Mouse (Mus musculus): Measurements from ENCODE around the gene Ntm.

Ntm gene

DNA sequence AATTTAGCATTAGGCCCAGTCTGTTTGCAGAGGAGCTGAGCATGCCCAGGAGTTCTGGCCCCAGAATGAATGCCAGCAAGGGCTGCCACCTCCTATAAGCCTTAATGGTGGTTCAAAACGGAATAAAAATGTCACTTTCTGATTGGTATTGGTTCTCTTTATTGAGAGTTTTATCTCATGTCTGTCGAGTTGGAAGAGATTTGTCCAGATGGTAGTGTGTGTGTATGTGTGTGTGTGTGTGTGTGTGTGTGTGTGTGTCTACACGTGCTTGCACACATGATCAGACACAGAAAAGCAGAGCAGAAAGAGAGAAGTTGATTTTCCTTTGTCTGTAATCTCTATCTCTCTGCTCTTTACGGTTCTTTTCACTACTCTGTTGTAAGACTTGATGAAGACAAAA, 518.9 kb downstream of the Ntm start:
- DNase-seq, result no peak

DNA sequence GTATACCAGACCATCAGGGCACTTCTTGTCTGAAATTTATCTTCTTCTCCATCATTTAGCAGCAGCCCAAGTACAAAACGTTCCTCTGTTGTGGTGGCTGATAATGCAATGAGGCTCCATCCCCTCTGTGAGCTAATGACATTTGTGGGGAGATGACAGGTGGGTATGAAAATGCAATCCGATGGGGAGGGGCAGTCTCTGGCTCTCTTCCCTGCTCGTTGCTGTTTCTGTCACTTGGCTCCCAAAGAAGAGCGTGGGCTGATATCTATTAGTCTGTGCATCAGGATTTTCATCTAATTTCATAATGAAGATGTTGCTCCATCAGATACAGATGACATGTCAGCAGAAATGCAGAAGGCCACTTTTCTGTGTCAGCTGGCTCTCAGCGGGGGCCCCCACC, 523.5 kb downstream of the Ntm start:
- DNase-seq, result no peak

DNA sequence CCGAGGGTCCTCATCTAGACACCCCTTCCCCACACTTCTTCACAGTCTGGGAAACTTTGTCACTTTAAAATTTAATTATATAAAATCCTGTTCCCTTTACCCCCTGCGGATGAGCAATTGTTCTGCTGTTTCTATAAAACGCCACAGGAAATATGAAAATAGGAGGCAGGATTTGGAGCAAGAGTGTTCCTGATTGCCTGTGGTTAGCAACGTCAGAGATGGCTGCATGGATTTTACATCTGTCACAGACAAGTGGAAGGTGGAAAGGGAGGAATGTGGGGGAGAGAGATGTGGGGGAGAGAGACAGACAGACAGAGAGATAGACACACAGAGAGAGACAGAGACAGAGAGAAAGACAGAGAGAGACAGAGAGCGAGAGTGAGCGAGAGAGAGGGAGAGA, 528.3 kb downstream of the Ntm start:
- DNase-seq, result no peak

DNA sequence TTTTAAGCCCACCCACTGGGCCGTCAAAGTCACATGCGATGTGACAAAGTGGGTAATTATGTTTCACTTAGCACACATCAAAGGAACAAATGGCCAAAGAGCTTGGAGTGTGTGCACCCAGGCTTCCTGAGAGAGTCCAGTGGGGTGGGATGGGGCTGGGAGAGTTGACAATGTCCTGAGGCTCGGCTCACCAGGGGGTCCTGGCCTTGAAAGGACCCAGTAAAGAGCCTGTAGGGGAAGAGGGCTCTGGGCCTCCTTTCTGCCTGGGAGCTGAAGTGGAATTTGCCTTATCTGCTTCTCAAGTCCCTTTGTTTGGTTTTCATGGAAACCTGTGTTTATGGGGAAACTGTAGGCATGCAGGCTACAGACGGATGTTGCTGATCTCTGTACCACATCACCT, 529.0 kb downstream of the Ntm start:
- no peak for DNase-seq

DNA sequence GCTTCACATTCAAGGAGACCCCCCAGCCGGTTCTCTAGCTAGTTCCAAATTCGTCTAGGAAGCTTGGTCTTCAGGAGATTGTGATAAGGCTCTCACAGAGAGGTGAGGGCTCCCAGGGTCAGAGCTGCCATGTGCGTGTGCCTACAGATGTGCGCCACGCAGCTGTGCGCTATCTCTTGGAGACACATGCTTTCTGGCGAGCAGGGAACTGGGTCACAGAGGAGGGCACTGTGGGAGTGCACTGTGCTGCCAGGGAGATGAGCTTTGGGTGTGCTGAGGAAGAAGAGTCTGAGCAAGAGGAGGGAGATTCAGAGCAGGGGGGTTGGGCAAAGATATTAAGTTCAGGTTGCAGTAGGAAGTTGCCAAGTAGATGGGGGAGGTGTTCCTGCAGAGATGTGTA, 529.8 kb downstream of the Ntm start:
- DNase-seq, result no peak

DNA sequence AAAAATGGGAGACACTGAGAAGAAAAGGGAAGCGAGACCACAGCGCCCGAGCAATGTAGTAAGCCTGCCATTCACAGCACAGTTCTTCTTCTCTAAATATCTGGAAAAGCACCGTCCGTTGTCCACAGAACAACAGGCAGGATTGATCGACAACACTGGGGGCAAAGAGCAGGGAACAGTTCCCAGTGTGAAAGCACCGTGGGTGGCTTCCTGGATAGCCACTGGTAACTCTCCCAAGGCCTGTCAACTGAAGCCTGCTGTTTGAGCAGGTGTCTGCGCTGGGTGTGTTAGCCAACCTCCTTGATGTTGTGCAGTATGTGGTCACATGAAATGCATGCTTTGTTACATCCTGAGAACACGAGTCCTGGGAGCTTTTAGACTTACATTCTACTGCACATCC, 531.4 kb downstream of the Ntm start:
- no peak for DNase-seq

DNA sequence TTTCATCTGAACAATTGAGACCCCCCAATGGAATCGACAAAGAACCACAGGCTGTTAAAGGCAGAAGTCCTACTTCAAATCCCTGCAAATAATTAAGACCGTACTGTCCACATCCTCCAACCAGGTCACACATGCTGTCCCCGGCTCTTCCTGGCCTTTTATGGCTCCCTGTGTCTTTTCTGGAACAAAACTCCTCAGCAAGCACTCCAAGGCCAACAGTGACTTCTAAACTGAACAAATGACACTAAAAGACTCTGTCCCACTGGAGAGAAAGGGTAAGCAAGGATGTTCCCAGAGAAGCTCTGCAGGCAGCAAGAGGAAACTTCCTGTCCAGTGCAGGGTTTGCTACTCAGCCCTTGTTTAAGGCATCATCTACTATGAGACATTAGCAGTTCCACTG, 532.8 kb downstream of the Ntm start:
- DNase-seq, result no peak

DNA sequence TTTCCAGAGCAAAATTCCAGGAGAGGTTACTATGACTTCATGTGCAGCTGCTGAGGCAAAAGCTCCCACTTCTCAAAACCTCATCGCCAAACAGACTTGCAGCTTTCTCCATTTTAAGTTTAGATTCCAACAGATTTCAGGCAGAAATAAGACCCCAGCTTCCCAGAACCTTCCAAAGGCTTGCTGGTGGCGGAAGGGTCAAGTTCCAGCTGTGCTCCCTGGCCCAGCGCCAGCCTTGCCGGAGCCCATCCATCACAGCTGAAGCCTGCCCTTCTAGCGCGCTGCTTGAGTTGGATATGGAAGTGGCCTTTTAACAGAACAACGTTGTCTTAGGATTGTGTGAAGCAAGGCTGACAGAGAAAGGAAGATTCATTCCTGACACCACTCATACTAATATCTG, 534.6 kb downstream of the Ntm start:
- no peak for DNase-seq

DNA sequence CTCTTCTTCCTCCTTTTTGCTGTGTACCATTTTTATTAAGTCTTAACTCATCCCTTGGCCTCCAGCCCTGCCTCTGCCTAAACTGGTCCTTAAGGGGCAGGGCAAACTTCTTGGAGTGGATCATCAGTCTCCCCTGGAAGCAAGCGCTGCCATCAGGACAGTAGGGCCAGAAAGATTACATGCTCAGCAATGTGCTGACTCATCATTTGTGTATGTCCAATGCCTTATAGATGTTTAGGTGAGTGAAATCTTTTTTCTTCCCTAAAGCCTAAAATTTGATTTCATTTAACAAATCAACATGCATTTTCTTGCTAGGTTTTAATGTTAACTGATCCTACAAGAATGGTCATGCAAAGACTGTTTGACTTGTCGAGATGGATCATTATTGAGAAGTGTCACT, 536.7 kb downstream of the Ntm start:
- DNase-seq, result no peak

DNA sequence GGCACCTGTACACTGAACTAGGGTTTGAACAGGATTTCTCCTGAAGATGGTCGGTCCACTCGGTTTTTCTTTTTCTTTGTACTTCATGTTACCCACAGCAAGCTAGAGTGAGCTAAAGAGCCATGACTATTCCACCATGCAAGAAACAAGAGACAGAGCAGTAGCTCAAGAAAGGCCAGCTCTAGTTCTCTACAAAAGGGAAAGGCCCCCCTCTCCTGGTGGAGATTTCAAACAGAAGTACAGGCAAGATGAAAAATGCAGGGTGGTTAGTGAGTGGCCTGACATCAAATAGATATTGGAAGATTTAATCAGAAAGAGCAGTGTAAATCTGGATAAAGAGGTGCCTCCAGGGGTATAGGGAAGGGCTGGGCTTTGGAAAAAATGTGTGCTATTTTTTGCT, 547.4 kb downstream of the Ntm start:
- DNase-seq, result no peak

DNA sequence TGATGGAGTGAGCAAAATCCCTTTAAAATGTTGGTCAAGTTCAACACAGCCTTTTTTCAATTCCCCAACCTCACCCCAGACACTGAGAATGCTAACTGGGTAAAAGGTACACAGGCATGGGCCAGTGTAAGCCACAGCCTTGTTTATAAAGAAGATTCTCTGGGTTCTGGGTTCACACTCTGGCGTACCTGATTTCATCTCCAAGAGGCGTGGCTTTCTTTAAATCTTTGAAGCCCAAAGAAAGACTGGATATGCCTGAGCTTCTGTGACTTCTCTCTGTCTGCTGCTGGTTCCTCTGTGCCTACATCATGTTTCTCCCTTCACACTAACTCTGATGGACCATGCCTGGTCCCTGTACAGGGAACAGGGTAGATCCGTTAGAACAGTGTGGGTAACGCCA, 549.8 kb downstream of the Ntm start:
- DNase-seq, result peak; percentile 37

DNA sequence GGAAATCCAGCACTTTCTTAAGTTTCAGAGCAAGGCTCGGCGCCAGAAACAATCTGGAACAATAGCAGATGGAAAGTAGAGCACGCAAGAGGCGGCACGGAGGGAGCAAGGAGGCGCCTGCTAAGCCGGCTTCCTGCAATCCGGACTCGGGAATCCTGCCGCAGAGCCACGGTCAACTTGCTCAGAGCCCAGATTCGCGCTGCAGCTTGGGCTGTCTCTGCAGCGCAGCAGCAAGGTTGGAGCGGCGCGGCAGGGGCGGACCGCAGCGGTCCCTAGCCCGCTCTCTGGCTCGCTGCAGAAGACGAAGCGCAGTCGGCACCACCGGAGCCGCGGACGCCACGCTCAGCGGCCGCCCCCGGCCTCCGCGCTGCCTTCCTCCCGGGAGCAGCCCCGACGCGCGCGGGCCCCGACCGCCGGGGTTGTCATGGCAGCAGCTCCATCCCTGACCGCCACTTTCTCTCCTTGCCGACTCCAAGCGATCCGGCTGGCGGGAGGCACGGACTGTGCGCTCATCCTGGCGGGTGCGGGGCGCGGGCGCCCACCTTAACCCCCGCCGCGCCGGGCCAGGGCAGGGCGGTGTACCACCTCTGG, 550.7 kb downstream of the Ntm start:
- peak; percentile 74 for DNase-seq

DNA sequence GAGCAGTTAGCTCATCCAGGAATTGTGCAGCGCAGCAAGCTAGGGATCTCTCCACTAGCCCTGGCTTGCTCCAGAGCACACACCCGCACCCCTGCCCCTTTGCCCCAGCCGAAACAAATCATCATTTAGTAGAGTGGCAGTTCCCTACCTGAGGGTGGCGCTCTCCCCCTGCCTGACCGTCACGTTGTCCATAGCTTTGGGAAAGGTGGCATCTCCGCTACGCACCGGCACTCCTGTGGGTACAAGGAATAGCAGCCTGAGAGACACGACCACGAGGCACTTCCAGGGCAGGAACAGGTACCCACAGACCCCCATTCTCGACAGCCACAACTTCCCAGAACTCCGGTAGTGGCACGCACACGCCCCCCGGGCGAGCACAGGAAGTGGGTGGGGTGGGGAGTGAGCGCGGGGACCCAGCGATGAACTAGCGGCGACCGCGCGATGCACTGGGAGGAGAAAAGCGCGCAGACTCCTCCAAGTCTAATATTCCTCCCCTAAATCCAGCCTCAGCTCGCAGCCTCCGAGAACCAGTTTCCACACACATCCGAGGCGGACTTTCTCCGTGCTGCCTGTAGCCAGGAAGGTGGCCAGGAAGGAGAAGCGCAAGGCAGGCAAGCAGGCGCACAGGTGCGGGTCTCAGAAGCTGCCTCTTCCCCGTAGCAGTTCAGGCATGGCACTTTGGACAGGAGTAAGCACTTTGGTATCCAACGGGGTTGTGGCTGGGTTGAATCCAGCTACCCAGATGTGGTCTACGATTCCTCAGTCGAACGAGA, 551.3 kb downstream of the Ntm start:
- peak; percentile 91 for DNase-seq

DNA sequence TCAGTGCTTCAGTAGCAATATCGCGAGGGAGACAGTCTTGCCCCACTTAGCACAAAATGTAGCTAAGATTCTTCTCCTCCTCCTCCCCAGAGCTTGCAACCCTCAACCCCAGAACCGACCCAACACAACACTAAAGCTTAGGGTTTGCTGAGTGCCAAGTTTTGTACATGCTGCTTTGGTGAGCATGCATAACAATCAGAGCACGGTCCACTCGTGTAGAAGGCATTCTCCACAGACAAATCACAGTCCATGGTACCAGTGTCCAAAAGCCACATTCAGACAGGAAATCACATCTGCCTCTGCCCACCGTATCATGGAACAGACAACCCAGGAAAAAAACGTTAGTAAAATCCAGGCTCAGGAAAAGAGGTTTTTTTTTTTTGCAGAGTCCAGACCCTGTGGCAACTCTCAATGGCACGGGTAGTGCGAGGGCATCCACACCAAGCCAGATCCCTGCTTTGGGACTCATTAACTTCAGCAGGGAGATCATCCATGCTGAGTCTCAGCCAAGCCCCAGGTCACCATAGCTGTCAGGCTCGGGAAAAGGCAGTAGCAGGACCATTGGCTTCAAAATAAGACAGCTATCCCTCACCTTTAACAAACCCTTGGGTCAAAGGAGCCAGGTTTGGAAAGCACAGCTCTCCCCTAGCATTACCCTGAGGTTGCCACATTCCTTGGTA, 552.1 kb downstream of the Ntm start:
- peak; percentile 46 for DNase-seq

DNA sequence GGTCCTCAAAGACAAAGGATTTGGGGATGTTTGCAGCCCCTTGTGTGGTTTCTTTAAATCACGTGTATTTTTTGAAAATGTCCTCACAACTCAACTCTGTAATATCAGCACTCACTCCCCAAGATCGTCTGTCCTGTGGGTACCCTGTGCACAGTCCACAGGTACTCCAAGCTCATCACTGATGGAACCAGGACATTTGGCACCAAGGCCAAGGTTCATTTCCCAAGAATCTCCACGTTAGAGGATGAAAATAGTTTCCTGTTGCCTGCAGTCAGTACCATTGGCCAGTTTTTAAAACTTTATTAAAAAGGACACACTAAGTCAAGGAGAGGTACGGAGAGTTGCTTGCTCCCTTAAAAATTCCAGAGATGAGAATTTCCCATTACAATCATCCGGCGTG, 552.7 kb downstream of the Ntm start:
- DNase-seq, result peak; percentile 35

DNA sequence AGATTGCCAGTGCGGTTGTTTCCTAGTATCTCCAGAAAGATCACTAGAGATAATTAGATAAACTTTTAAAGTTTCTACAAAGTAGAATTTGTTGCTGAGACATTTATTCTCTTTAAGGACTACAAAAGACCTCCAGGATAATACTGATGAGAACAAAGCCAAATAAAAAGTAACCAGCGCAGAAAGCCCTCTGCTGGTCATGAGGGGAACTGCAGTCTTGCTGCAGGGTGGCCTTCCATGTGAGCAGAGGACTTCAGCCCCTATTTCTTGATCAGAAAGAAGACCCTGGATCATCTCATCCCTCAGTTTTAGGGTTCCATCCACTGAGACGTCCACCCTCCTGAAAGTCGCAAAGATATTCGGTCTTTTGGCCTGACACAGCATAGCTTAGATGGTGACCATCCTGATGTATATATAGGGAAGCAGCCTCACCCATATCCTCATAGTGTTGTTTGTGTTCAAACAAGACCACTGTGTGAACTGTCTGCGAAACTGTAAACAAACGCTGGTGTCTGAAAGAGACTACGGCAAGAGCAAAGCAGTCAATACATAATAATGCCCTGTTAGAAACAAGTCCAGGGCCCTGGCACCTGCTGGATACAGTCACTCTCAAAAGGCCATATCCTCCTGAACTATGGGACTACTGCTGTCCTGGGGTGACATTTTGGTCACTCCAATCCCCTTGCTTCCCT, 553.6 kb downstream of the Ntm start:
- DNase-seq, result peak; percentile 68

DNA sequence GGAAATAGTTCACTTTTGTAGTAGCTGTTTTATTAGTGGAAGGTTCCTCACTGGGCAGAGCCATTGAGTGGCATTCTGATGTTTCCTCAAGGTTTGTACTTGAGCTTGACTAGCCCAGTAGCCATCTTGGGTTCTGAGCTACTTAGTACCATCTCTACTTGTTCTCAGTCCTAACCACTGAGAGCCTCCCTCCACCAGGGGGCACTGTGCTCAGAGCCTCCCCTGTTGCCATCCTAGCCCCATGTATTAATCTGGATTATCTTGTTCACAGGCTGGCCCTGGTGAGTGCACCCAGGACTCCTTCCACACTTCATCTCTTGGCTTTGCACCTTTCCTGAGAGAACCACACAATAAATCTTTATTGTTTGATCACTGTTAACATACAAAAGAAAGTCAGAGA, 555.0 kb downstream of the Ntm start:
- DNase-seq, result no peak

DNA sequence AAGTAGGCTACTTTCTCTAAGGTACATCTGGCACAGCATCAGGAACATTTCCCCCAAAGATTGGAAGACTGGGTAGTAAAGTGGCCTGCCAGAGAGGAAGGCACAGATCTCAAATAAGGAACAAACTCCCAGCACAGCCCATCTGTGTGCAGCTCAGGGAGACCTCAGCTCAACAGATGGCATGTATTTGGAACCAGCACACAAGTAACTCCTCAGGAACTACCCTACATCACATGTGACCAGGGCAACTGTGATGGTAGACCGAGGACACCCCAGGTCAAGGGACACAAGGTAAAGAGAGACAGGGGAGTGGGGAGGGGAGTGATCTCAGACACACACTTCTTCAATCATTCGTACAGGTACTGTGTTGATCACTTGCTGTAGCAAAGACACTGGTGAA, 556.0 kb downstream of the Ntm start:
- peak; percentile 32 for DNase-seq

DNA sequence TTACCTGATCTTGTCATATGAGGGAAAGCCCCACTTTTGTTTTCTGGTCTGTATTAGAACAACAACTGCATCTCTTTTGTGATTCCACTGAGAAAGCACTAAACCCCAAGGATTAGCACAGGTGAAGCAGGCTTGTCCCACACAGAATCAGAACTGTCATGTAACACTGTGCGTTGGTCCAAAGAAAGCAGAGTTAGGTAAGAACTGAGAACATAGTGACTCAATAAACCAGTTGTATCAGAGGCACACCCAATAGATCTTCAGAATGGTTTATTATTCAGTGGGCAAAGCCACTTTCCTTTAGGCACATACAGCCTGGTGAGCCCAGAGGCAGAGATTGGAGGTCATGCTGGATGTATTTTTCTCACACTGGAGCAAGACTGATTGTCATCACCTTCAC, 556.9 kb downstream of the Ntm start:
- DNase-seq, result no peak

DNA sequence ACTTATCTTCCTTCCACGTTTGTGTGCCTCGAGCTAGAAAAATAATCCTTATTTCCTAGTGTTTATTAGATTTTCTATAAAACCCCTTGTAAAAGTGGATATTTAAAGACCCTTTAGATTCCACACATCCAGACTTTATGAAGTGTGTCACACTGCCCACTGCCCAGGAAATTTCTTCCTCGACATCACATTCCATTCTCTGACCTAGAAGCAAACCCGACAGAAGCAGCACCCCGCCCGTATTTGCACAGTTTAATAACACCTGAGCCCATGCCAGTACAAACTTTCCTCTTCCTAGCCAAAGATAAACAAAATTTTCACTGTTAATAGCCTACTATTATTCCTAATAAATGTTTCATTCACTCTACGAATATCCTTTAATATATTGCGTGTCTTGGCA, 562.8 kb downstream of the Ntm start:
- no peak for DNase-seq

DNA sequence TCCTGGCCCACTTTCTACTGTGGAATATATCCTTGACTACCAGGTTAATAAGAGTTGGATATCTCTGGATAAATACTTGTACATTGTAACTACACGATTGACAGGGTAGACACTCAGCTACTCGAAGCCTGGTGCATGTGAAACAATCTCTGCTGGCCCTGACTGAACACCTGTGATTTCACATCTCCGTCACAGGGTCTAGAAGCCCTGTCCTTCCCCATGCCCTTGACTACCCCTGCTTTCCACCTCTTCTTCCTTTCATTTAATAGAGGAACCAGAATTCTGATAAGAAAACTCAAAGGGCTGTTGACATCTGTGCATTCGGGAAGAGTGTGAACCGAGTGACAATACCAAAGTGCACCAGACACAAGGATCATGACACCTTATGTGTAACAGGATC, 566.8 kb downstream of the Ntm start:
- DNase-seq, result no peak

DNA sequence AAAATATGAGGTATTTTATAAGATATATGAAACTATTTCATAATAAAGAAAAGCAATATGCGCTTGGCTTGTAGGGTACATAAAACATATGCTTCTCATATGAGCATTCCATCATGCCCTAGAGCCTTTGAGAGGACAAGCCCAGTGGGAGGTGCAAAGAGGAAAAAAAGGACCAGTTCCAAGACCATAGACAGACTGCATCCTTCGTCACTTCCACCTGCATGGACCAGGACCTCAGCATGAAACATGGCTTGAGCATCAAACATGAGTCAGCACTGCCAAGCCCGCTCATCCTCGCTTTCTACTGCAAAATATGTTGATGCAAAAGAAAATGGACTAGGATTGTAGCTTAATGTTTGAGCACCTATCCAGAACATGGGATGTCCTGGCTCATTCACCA, 569.8 kb downstream of the Ntm start:
- peak; percentile 46 for DNase-seq

DNA sequence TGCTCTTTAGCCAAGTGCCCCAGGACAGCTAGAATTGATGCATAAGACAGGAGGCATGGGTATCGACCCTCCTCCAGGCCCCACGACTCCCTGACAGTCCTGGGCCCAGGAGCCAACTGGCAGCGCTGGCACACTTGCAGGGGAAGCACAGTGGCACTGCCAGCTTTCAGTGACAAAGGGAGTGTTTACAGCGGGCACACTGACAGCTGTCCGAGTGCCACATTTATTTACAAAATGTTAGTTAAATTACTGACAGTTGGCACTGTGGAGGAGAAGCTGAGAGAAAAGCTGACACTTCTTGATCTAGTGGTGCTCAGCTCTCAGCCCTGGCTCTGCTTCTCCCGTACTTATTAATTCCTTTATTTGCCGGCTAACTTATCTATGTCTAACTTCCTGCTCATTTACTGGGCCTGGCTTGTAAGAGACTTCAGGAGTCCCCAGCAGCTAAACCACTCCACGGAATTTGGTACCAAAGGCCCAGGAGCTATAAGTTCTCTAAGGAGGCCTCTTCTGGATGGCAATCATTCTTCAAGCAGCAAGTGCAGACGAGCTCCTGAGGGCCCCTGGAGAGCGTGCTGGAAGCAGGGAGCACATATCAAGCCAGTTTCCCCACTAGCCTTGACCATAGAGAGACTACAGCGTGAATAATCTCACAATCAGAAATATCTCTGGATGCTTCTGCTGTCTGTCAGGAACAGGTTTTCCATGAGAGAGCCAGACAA, 572.0 kb downstream of the Ntm start:
- peak; percentile 84 for DNase-seq

Measured in cerebellum, adult 11 months (tissue).